Mouse (Mus musculus) T-helper 17 cell (primary cell): Measurements from ENCODE around the gene Pign.

Experiments
- in situ Hi-C, 2 experiments: fragments of 300-600 bp; cut with MboI, MseI; formaldehyde crosslinking; loops; 1 replicate in 1 of 2; 2 replicates in 1 of 2; pipeline ENCODE4 v1.15.1; 2025; ENCODE audit warnings: high pct_unique_total_duplicates in 2 of 2

The Pign gene

DNA sequence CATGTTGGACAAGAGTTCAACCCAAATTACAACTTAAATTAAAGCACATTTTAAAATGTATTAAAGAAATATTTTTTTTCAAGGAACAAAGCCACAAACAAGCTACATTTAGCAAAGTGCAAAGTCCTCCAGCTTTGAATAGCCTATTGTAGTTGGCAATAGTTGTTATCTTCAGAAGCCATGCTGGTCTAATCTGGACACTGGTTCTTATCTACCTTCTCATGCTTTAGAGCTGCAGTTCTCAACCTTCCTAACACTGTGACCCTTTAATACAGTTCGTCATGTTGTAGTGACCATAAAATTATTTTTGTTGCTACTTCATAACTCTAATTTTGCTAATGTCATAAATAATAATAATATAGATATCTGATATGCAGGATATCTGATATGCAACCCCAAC is 99.2 kb downstream of the Pign start:
- in situ Hi-C loops: no loop called here

DNA sequence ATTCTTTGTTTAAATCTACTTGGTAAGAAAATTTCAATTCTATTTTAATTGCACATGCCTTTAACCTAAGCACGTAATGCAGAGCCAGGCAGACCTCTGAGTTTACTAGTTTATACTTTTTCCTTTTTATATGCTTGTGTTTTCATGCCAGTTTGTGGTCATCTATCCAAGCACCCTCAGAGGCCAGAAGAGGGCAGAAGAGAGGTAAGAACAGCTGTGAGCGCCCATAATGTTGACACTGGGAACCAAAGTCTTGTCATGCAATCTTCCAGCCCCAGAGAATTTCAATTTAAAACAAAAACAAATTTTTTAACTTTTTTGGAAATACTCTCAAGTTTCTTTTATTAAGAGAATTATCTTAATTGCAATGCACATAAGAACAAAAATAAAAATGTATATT is 99.7 kb downstream of the Pign start:
- in situ Hi-C loops: no loop called here

GRCm38 (mm10) chr1:105556078-105556477 is 107.4 kb downstream of the Pign start:
- in situ Hi-C loops: no loop called here

DNA sequence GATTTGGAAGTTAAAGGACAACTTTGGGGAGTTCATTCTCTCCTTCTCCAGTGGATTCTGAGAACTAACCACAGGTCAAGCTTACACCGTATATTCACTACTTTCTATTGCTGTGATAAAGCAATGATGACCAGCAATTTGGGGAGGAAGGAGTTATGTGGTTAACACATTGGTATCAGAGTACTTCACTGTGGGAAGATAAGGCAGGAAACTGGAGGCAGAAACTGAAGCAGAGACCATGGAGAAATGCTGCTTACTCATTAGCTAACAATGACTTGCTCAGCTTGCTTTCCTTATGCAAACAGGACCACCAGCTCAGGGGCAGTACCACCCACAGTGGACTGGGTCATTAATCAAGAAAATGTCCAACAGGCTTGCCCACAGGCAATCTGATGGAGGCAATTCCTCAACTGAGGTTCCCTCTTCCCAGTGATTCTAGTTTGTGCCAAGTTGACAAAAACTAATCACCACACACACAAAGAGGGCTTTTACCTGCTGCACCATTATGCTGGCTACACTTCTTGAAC is 108.2 kb downstream of the Pign start:
- in situ Hi-C loops: no loop called here

DNA sequence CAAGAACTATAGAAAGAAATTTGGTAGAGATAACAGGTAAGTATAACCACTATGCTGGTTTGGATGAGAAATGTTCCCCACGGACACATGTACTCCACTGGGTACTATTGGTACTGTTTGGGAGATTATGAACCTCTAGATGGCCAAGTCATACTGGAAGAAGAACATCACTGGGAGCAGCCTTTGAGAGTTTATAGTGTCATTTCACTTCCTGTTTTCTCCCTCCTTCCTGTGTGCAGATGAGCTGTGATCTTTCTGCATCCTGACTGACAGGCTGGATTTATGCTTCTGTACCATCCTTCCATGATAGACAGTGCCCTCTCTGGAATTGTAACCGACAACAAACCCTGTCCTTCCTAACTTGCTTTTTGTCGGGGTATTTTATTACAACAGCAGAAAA is 110.3 kb downstream of the Pign start:
- in situ Hi-C loops: no loop called here

DNA sequence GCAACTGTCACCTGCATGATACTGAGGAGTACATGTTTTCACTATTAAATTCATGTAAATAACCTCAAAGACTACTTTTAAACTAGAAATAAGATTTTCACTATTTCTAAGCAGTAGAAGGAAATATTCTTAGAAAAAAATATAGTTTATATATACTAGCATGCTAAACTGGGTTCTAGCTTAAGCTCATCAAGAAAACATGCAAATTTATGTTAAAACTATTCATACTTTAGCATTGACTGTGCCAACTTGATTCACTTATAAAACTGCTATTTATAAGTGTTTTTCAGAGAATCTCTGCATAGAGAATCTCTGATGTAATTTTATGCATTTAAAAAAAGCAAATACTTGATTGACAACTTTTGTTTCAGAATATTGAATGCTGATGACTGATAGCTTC is 113.3 kb downstream of the Pign start:
- in situ Hi-C loops: no loop called here

- in situ Hi-C loops: loop anchor here in 1 of 2 experiments (5.0 kb wide), 1 partner anchor 1198 kb away; no protein-coding TSS in a partner anchor
These were observed 113.8 kb downstream of the Pign start for GRCm38 (mm10) chr1:105549648-105550047.

DNA sequence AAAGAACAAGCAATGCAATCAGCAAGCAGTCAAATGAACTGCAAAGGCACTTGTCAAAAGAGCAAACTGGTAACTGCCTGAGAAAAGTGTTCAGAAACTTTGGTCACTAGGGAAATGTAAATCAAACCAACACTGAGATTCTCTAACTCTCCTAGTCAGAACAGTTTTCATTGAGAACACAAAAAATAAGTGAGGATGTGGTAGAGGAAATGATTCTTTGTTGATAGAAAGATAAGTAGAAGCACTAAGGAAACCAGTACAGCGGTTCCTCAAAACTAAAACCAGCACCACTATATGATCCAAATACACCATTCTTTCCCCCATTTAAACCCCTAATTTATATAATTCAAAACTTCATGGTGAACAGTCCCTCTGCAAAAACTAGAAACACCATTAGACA is 120.4 kb downstream of the Pign start:
- in situ Hi-C loops: no loop called here

DNA sequence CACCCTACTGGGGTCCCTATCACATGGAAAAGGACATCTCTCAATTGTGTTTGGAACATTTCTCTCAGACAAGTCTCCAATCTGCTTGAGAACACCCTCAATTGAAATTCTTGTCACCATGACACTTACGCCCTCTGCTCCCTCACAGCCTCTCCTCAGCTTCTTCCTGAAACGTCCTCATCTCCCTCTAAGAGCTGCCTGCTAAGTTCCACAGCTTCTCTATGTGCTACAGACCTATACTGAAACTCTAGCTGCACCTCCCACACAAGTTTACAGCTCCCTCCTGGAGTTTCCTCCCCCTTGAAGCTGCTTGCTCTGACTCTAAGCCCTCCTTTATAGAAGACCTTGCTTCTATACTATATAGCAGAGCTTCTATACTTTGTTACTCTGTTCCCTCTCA is 139.7 kb downstream of the Pign start:
- in situ Hi-C loops: no loop called here

DNA sequence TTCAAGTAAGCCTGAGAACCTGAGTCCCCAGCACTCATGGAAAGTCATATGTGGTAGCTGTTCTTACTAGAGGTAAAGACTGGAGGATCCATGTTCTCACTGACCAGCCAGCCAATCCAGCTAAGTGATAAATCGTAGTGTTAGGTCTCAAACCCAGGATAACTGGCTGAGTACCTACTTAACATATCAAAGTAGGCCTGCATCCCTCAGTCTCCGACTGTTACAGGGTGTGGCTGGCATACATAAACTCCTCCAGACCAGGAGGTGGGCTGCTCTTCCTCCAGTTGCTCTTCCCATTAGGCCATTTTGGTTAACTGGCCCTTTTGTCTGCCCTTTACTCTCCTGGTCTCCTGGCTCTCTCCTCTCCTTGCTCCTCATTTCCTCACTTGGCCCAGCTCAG is 141.2 kb downstream of the Pign start:
- in situ Hi-C loops: no loop called here

- in situ Hi-C loops: loop anchor here in 1 of 2 experiments (10.0 kb wide), 1 partner anchor 1427 kb away; no protein-coding TSS in a partner anchor
These were observed 145.4 kb downstream of the Pign start for GRCm38 (mm10) chr1:105518101-105518500.

DNA sequence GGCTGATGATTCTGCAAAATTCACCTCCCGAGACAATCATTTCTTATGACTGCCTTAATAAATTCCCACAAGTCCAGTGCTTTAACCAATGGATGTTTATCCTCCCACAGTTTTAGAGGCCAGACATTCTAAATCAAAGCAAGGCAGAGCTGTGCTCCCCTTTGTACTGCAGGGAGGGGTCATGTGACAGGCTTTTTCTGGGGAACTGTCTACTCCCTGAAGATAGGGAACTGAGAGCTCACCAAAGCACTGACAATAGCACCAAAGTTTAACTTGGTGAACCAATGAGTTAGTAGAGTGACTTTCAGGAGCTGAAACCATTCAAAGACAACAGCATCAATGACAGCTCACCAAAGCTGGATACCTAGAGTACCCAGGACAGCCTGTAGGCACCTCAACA is 156.4 kb downstream of the Pign start:
- in situ Hi-C loops: no loop called here

- in situ Hi-C loops: loop anchor here in 1 of 2 experiments (10.0 kb wide), 1 partner anchor 1322 kb away; no protein-coding TSS in a partner anchor
These were observed 170.9 kb downstream of the Pign start for GRCm38 (mm10) chr1:105492626-105493025.

DNA sequence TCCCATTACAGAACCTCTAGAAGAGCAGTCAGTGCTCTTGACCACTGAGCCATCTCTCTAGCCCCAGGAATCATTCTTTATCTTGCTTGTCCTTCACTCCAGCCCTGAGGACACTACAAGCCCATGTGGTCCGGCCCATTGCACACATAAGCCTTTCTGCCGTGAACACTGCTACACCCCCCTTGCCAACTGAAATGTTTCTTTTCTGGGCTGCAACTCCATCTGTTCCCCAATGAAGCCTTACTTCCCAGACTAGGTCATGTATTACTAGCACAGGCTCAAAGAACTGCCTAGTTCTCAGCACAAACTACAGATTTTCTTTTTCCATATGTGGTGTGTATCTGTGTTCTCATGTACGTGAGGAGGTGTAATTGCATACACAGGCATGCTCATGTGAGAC is 174.0 kb downstream of the Pign start:
- in situ Hi-C loops: no loop called here

GRCm38 (mm10) chr1:105487037-105487436 is 176.4 kb downstream of the Pign start:
- in situ Hi-C loops: no loop called here
